Mouse (Mus musculus): ENCODE data around the gene Dhx40. TPM values are rescaled to one million over a fixed set of nuclear protein-coding genes. Genes with fewer than 3 reads are reported as not detected.

Dhx40 gene
- polyA plus RNA-seq (2012; rRNA removed), result 9.3 and 10.8 TPM in 2 replicates

DNA sequence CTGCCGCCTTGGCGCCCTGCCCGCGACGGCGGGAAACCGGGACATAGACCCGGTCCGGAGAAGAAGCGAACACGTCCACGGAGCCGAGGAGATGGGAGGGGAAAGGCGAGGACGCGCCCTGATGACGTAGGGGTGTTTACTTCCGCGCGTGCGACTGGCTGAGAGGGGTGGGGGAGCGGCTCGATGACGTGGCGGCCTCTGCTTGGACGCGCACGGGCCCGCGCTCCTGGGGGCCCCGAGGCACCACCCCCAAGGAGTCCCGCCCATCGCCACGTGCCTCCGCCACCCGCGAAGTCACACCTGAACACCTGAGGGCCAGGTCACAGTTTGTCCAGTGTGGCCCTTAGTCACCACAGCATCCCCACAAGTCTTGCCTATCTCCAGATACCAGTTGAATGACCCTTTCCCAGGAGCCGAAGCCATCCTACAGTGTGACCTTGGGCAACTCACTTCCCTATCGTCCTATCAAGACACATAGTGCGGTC lies at the start of gene Dhx40:
Gene Dhx40 (minus strand): TSS at position 242 of the 485 bp plus-strand sequence.
- DNase-seq (ENCODE audit: low read depth), result peak; percentile 44

DNA sequence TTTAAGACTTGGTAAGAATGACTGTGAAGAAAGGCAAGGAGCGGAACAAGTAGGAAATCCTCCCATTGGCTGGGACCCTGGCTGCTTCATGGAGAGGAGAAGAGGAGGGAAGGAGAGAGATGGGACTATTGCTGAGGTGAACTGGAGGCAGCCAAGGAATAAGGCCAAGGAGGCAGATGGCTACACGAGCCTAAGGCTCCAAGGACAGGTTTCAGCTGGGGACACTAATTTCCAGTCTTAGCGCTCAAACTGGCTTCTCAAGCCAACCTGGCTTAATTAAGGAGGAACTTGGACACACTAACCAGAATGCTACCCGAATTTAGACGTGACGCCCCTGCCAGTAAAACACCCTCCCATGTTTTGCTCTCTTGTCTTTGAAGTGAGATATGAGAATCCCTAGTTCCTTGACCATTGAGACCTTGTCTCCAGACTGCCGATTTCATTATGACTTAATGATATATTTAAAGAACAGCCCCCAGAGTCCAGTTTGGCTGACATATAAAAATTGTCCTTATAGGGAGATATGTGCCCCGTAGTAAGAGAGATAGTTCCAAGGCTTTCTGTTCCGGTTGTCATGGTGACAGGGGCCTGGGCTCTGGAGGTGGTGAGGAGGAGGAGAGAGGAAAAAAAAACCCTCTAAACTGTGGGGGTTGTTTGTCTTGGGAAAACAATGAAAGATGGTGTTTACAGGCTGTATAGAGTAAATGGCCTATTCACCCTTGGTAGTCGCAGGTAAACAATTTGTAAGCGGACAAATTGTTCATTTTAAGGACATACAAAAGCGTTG lies 48.3 kb upstream of the Dhx40 start:
- no peak for DNase-seq (ENCODE audit: low read depth)

DNA sequence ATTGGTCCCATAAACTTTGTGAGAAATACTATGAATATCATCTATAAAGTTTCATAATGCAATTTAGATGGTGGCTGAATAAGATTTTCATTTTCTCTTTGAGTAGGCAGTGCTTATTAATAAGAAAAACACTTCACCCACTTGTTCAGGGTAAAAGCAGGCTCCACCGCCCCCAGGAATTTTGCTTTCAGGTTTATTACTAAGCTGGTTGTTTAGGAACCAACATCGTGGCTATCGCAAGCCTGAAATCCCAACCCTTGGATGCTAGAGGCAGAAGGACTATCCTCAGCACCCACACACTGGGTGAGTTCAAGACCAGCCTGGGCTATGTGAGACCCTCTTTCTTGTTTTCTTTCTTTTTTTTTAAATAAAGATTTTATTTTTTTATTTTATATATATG lies 45.5 kb upstream of the Dhx40 start:
- DNase-seq (ENCODE audit: low read depth), result no peak

DNA sequence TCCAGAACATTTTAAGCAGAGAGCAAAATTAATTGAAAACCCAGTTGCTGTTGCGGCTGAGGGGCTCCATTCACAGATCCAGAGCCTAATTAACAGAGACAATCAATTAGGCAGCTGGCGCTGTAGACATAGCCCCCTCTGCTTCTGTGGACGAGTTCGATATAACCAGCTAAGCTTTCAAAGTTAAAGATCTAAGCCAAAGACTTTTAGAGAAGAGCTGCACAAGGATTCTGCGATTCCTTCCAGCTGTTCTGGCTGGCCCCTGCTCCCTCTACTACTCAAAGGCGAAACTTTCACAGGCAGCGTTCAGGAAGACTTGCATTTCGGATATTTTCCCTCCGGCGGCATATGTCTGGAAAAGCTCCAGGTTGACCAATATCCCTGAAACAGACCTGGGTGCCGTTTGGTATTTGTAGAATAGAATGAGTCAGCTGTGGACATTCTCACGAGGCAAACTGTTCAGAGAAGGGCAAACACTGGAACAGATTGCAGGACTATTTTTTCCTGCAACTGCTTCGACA lies 45.0 kb upstream of the Dhx40 start:
- DNase-seq (ENCODE audit: low read depth), result peak; percentile 77

DNA sequence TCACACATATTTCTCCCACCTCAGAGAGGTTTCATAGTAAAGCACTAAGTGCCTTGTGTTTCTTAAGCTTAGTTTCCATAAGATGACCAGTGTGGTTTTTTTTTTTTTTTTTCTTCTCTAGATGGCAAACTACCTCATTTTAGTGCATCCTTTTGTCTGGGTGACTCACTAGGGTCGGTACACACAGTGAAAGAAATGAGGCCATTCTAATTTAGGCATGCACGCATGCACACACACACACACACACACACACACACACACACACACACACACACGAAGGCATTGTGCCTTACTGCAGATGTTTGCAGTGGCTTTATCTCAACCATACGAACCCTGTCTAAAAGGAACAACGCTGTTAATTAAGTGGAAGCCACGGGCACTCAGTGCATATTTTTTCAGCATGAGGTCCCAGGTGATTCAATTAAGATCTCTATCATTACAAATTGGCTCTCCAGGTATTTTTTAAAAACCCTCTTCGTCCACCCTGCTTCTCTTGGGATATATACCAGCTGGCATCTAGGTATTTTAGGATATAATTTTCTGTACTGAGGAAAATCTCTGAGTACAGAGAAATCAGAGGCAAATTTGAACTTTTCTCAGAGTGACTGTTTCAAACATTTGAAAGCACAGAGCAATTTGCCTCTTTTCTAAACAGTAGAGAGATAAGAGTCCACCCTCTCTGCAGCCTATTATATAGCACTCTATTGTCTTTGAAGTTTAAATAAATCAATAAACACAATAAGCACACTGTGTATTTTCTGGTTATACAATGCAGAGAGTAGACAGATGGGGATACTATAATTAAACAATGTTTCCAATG lies 44.4 kb upstream of the Dhx40 start:
- DNase-seq (ENCODE audit: low read depth), result no peak

DNA sequence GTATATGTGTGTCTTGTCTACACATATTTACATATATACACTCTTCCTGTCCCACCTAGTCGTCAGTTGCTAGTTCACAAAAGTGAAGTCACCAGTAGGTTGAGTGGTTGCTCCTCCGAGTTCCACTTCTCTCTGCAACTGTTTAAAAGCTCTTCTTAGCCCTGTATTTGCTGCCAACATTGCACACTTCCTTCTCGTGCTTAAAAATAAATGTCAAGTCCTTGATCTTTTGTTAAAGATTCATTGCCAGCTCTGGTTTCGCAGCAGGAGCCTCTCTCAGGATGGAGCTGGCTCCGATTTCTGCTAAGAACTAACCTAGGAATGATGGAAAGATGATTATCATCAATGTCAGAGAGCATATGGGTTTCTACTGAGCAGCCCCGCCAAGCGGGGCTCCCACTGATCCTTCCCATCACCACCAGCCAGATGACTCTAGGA lies 43.7 kb upstream of the Dhx40 start:
- DNase-seq (ENCODE audit: low read depth), result no peak

DNA sequence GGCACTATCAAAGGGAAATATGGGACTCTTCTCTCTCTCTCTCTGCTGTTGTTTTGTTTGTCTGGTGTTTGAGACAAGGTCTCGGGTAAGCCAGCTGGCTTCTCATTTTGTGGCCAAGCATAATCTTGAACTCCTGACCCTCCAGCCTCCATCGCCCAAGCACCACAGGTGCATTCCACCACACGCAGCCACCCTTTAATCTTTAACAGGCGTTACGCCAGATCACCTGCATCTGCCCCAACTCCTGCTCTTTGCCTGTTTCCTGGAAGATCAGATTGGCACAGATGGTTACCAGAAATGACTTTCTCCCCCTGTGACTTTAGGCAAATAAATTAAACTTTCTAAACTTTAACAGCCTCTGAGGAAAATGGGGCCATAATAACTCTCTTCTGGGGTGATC lies 36.3 kb upstream of the Dhx40 start:
- no peak for DNase-seq (ENCODE audit: low read depth)

DNA sequence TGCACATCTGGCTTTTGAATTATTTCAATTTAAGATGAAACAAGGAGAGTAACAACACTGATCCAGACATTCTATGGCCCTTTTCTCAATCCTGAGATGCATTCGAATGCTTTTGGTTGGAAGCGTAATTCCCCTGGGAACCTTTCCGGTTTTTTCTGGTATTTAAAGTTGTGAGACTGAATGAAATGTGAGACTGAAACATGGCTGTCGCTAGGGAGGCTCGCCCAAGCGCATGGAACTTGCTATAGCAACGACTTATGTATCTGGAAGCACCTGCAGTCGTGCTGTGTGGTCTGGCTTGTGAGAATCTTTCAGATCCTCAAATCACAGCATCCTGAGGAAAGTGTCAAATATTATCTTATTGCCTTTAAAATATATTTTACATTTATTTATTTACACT lies 33.7 kb upstream of the Dhx40 start:
- DNase-seq (ENCODE audit: low read depth), result no peak

DNA sequence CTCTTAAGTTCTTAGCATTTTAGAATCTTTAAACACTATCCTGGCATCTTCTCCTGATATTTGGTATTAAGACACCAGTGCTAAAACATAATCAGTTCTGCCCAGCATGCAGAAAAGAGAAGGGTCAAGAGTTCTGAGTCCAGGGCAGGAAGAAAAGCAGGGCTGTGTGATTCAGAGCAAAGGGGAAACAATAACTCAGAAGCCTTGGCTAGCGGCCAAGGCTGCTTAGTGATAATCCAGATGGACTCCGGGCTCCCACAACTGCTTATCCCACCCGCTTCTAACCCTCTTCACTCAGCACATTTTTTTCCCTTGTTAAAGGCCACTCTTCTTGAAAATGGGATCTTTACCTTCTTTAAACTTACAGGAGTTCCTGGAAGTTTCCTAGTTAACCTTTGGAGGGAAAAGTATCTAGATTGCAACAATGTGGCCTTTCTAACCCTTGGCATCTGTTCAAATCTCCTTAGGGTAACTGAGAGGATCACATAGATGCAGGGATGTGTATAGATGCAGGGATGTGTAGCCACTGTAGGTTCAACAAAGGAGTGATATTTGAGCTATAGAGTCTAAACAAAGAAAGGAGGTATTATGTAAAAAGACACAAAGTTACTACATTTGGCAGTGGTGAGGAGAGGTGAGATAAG lies 33.1 kb upstream of the Dhx40 start:
- DNase-seq (ENCODE audit: low read depth), result no peak

DNA sequence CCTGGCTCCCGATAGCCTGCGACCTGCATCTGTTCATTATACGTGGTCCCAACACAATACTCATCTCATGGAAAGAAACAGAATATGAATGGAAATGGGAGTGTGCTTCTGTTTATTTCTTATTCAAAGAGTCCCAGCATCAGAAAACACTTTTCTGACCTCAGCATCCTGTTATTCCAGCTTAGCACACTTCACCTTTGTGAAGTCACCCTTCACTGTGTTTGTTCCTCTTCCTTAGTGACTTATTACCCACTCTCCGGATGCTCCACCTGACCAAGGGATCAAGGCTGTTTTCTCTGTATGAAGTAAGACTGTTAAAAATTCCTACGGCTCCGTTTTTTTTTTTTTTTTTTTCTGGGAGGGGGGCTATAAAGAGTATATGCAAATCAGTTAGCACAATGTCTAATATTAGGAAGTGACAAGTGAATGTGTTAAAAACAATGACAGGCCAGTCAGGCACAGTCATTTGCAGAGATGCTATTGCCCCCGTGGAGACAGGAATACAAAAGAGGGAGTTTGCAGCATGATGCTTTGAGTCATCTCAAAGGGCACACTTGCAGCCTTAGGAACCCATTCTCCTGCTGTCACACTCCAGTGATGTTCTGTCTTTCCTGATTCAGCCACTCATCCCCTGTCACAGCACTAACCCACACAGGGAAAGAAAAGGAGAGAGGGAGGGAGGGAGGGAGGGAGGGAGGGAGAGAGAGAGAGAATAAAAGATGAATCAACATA lies 32.3 kb upstream of the Dhx40 start:
- DNase-seq (ENCODE audit: low read depth), result no peak

DNA sequence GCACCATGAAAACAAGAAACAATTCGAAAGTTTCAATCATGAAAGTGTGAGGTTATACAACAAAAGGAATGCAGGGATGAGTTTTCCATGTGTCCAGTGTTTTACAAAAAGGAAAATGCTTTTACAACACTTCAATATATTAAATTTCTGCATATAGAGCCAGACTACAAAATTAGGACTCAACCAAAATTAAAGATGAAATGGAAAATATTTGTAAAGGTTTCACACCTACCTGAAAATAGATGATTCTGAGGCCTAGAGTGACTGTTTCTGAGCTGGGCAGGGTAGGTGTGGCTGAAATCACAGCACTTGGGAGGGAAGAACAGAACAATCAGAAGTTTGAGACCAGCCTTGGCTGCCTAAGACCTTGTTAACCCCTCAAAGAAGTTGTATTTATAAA lies 31.2 kb upstream of the Dhx40 start:
- DNase-seq (ENCODE audit: low read depth), result no peak

DNA sequence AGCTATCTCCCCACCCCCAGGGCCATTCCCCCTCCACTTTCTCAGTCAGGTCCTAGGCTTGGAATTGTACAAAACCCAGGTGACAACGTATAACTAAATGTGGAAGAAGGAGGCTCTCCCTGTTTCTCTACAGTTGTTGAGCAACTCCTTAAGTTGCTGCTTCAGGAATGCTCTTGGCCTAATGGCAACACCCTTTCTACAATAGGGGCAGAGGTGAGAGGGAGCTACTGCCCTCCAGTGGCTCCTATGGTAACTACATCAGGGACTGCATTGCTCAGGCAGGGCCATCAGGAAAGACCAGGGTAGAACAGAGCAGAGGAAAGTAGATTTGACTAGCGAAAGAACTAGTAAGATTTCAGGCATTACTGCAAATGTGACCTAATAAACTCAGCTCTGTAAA lies 28.8 kb upstream of the Dhx40 start:
- DNase-seq (ENCODE audit: low read depth), result peak; percentile 74

DNA sequence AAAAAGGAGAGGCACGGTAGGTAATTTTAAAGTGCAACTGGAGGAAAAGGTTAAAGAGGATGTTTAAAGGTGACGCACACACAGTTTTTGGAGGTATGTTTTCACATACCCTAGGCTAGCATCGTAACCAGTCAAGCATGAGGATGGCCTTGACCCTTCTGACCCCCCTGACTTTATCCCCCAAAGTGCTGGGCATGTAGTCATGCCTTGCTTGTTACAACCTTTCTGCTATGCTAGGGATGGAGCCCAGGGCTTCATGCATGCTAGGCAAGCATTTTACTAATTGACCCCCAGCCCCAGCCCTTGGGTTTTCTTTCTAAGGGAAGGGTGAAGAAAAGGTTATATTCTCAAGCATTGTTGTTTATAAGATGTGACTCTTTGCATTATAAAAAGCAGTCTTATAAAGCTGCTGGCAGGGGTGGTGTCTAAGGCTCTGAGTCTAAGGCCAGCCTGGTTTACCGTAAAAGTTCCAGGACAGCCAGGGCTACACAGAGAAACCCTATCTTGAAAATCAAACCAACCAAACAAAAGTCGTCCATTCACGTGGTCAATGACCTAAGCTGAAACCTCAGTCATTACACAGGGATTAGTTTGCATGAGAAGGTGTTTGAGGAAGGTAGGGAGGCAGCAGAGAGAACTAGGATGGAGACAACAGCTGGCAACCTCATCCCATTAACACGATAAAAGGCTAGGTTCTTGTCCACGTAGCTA lies 27.2 kb upstream of the Dhx40 start:
- no peak for DNase-seq (ENCODE audit: low read depth)

DNA sequence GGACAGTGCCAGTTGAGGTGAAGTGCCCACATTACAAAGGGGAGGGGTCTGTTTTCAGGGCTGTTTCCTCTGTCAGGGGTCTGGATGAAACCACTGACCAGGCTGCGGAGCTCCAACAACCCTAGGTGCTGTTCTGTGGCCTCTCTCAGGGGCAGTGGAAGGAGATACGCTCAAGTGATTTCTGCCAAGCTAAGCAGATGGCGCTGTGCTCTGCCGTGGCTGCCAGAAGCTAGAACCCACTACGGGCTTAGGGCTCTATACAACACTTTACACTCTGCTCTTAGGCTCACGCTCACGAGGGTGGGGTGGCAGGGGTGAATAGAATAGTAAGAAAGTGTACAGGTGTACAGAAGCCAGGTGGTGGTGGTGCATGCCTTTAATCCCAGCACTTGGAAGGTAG lies 26.5 kb upstream of the Dhx40 start:
- DNase-seq (ENCODE audit: low read depth), result no peak

DNA sequence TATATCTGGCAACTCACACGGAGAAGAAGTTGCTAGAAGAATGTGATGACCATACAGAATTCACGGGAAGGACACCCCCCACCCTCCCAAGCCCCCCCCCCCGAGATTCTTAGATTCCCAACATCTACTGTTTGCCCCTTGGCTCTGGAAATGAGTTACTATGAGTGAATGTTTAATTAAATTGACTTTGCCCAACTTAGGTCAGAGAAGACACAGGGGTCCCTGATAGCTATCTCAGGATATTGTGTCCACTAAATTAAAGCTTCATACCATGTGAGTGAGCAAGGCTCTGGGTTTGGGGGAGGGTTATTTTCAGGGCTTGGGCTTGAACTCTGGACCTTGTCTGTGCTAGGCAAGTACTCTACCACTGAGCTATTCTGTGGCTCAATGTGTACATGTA lies 25.6 kb upstream of the Dhx40 start:
- no peak for DNase-seq (ENCODE audit: low read depth)

DNA sequence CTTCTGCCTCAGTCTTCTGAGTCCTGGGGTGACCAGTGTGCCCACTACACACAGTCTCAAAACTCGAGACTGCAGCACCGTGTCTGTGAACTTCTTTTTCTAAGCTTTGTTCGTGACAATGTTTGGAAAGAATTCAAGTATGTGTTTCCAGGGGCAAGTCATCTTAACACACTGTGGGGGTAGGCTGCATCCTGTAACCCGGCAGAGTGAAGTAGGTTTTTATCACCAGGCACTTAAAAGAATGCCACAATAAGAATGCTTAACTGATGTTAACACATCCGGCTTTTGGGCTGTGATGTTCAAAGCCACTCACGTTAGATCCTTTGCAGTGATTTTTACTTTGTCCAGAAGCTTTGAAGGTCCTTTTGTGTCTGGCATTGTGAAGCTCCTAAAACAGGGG lies 20.9 kb upstream of the Dhx40 start:
- DNase-seq (ENCODE audit: low read depth), result no peak

DNA sequence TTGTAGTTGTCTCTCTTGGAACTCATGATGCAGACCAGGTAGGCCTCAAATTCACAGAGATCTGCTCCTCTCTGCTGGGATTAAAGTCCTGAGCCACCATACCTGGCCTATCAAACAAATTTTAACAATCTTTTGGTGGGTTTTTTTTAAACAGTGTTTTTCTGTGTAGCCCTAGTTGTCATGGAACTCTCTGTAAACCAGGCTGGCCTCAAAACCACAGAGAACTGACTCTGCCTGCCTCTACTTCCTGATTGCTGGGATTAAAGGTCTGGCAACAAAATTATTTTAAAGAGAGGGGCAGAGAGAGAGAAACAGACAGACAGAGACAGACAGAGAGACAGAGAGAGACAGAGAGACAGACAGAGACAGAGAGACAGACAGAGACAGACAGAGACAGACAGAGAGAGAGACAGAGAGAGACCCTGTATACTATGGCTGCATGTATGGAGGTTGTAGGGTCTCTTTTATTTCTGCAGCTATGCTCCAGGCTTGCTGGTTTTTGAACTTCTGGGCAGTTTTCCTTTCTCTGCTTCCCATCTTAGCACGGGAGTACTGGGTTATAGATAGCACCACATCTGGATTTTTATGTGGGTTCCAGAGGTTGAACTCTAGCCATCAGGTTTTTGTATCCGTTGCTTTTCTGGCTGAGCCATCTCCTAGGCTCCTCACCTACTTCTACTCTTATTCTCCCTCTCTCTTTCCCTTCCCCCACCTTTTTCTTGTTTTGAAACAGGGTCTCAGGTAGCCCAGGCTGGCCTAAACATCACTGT lies 20.1 kb upstream of the Dhx40 start:
- no peak for DNase-seq (ENCODE audit: low read depth)

DNA sequence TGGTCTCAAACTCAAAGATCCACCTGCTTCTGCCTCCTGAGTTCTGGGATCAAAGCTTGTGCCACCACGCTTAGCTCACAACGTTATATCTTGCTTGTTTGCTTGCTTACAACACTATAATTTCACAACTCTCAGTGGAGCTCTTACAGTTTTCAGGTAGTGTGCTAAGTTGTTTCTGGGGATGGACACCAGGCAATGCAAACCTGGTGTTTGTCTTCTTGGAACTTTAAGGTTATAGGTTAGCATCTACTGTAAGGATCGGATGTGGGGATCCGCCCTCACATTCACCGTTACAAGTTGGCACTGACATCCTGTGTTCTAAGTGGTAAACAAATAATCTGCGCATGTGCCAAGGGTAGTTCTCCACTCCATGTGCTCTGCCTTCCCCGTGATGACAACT lies 16.9 kb upstream of the Dhx40 start:
- DNase-seq (ENCODE audit: low read depth), result no peak

DNA sequence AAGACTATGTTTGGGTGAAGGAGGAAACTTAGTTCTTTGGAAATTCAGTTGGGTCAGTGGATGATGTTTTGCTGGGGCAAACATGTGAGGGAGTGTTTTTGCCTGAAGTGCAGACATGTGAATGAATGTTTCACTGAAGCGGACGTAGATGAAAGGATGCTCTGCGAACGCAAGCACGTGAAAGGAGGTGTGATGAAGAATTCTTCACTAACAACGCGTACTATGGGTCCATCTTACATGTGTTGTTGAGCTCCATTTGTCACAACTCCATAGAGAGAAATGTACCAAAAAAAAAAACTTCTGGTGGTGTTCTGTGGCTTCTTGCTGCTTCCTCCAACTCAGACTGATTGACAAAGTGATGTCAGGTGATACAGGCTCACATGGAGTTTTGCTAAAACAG lies 15.0 kb upstream of the Dhx40 start:
- DNase-seq (ENCODE audit: low read depth), result no peak

DNA sequence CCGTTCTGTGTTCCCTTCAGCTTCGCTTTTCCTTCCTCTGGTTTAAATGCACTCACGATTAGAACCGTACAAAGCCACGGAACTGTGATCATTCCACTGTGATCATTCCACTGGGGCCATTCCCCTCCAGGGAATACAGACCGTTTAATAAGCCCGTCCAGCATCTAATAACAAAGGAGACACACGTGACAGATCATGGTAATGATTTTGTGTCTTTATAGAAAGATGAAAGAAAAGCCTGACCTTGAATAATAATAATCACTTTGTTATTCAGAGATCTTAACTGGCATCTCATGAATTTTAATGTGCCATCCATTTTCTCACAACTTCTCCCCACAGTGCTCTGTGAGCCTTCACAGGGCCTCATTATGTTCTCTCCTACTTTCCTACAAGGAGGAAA lies 12.0 kb upstream of the Dhx40 start:
- no peak for DNase-seq (ENCODE audit: low read depth)

Data from gonadal fat pad, adult 2 months (tissue).